Mouse (Mus musculus): ENCODE results near the gene Ms4a4d.

- TF ChIP-seq CTCF (IDR thresholded peaks at IDR 0.05; ENCODE audit: low read depth, low read length) (no peak), POLR2A (IDR thresholded peaks at IDR 0.05; ENCODE audit: extremely low read depth, insufficient read depth, low read length) (no peak)
Measured at GRCm38 (mm10) chr19:11516246-11516645, 20.4 kb upstream of the Ms4a4d start, which contains the start of gene Ms4a6b.

Data from liver, adult 2 months (tissue).